Mouse (Mus musculus) MEL (cell line): ENCODE results near the gene Mettl13. TPM values are rescaled to one million over a fixed set of nuclear protein-coding genes. Genes with fewer than 3 reads are reported as not detected.

Experiments
- DNase-seq: peaks from one replicate; pipeline ENCODE4 v3.0.0; 2011; ENCODE audit warnings: low read depth, low spot score
- H3K27ac ChIP-seq: 2 replicates; pipeline ENCODE4 v1.5.1; 2012; ENCODE audit warnings: low read depth, mild to moderate bottlenecking, control low read depth, low read length, moderate library complexity; ENCODE audit not compliant: control insufficient read depth
- H3K27me3 ChIP-seq, 2 experiments: fragments of 150-350 bp in 1 of 2; sonication (generic) in 1 of 2; 2 replicates each; pipeline ENCODE4 v1.6.1; 2012; ENCODE audit warnings: low read length in 2 of 2, mild to moderate bottlenecking in 2 of 2, improper control_type of control experiment in 1 of 2, moderate library complexity in 1 of 2; ENCODE audit not compliant: insufficient read depth in 2 of 2, control insufficient read depth in 1 of 2
- H3K36me3 ChIP-seq, 2 experiments: 2 replicates each; pipeline ENCODE4 v1.6.1; 2012 to 2014; ENCODE audit warnings: low read length in 2 of 2, improper control_type of control experiment in 1 of 2, inconsistent platforms in 1 of 2, mild to moderate bottlenecking in 1 of 2; ENCODE audit not compliant: insufficient read depth in 2 of 2, control insufficient read depth in 1 of 2
- H3K4me1 ChIP-seq, 2 experiments: fragments of 150-350 bp in 1 of 2; sonication (generic) in 1 of 2; 2 replicates each; pipeline ENCODE4 v1.6.1; 2012; ENCODE audit warnings: low read length in 2 of 2, improper control_type of control experiment in 1 of 2, mild to moderate bottlenecking in 1 of 2; ENCODE audit not compliant: insufficient read depth in 2 of 2, control insufficient read depth in 1 of 2
- H3K4me3 ChIP-seq, 2 experiments: fragments of 150-350 bp in 1 of 2; sonication (generic) in 1 of 2; 2 replicates each; pipeline ENCODE4 v1.5.1; 2012; ENCODE audit warnings: low read depth in 2 of 2, low read length in 2 of 2, mild to moderate bottlenecking in 2 of 2, moderate library complexity in 2 of 2, control low read depth in 1 of 2, improper control_type of control experiment in 1 of 2; ENCODE audit not compliant: control insufficient read depth in 1 of 2, insufficient read depth in 1 of 2
- H3K79me2 ChIP-seq: 2 replicates; pipeline ENCODE4 v1.6.1; 2012; ENCODE audit warnings: mild to moderate bottlenecking, low read length, moderate library complexity; ENCODE audit not compliant: control insufficient read depth, poor library complexity, insufficient read depth
- H3K9ac ChIP-seq: 2 replicates; pipeline ENCODE4 v1.6.1; 2012; ENCODE audit warnings: low read depth, mild to moderate bottlenecking, control low read depth, low read length, moderate library complexity; ENCODE audit not compliant: control insufficient read depth, poor library complexity, severe bottlenecking
- H3K9me3 ChIP-seq: fragments of 150-350 bp; sonication (generic); replicated peaks from 2 replicates; pipeline ENCODE4 v1.6.1; 2012; ENCODE audit warnings: mild to moderate bottlenecking, low read length, improper control_type of control experiment, moderate library complexity; ENCODE audit not compliant: insufficient read depth
- BHLHE40 ChIP-seq: IDR thresholded peaks from 2 replicates; pipeline ENCODE4 v1.6.1; 2012; ENCODE audit warnings: low read depth, mild to moderate bottlenecking, inconsistent platforms, low read length, improper control_type of control experiment, borderline replicate concordance
- CHD2 ChIP-seq: IDR thresholded peaks from 2 replicates; pipeline ENCODE4 v1.6.1; 2011; ENCODE audit warnings: low read length, improper control_type of control experiment
- CTCF ChIP-seq, 3 experiments: IDR thresholded peaks in 2 of 3; conservative IDR thresholded peaks in 1 of 3; 2 replicates each; pipeline ENCODE4 v1.5.1; 2011 to 2012; ENCODE audit warnings: low read length in 3 of 3, low read depth in 2 of 3, mild to moderate bottlenecking in 2 of 3, improper control_type of control experiment in 1 of 3, inconsistent platforms in 1 of 3, mixed read lengths in 1 of 3, moderate library complexity in 1 of 3; ENCODE audit not compliant: control insufficient read depth in 1 of 3, insufficient read depth in 1 of 3, poor library complexity in 1 of 3, severe bottlenecking in 1 of 3
- E2F4 ChIP-seq: IDR thresholded peaks from 2 replicates; pipeline ENCODE4 v1.6.1; 2011; ENCODE audit warnings: low read depth, low read length, improper control_type of control experiment, borderline replicate concordance
- ELF1 ChIP-seq: IDR thresholded peaks from 2 replicates; pipeline ENCODE4 v1.6.1; 2014; ENCODE audit warnings: low read depth, mild to moderate bottlenecking, inconsistent platforms, low read length, improper control_type of control experiment, moderate library complexity
- EP300 ChIP-seq, 2 experiments: IDR thresholded peaks; 2 replicates each; pipeline ENCODE4 v1.6.1; 2011; ENCODE audit warnings: improper control_type of control experiment in 2 of 2, low read length in 2 of 2, low read depth in 1 of 2, mild to moderate bottlenecking in 1 of 2
- ETS1 ChIP-seq: IDR thresholded peaks from 2 replicates; pipeline ENCODE4 v1.6.1; 2012; ENCODE audit warnings: low read depth, mild to moderate bottlenecking, inconsistent platforms, low read length, improper control_type of control experiment, moderate library complexity
- GABPA ChIP-seq: IDR thresholded peaks from 2 replicates; pipeline ENCODE4 v1.6.1; 2012; ENCODE audit warnings: low read depth, mild to moderate bottlenecking, inconsistent platforms, low read length, improper control_type of control experiment, moderate library complexity
- GATA1 ChIP-seq: IDR thresholded peaks from 2 replicates; pipeline ENCODE4 v1.6.1; 2011; ENCODE audit warnings: low read depth, low read length, improper control_type of control experiment
- JUND ChIP-seq: IDR thresholded peaks from 2 replicates; pipeline ENCODE4 v1.6.1; 2011; ENCODE audit warnings: low read depth, mild to moderate bottlenecking, improper control_type of control experiment, low read length
- KAT2A ChIP-seq: conservative IDR thresholded peaks from 2 replicates; pipeline ENCODE4 v1.6.1; 2012; ENCODE audit warnings: low read depth, low read length, improper control_type of control experiment, inconsistent platforms
- MAFK ChIP-seq: IDR thresholded peaks from 2 replicates; pipeline ENCODE4 v1.6.1; 2011; ENCODE audit warnings: low read depth, mild to moderate bottlenecking, low read length, improper control_type of control experiment, borderline replicate concordance
- MAX ChIP-seq: IDR thresholded peaks from 2 replicates; pipeline ENCODE4 v1.6.1; 2011; ENCODE audit warnings: low read length, improper control_type of control experiment
- MAZ ChIP-seq: IDR thresholded peaks from 2 replicates; pipeline ENCODE4 v1.6.1; 2012; ENCODE audit warnings: low read depth, mild to moderate bottlenecking, inconsistent platforms, low read length, improper control_type of control experiment
- MEF2A ChIP-seq: IDR thresholded peaks from 2 replicates; pipeline ENCODE4 v1.6.1; 2014; ENCODE audit warnings: low read depth, mild to moderate bottlenecking, inconsistent platforms, low read length, improper control_type of control experiment; ENCODE audit not compliant: poor library complexity, insufficient replicate concordance, severe bottlenecking; ENCODE audit errors: extremely low read depth
- MYB ChIP-seq: IDR thresholded peaks from 2 replicates; pipeline ENCODE4 v1.6.1; 2011; ENCODE audit warnings: mild to moderate bottlenecking, low read depth, low read length, improper control_type of control experiment
- MYC ChIP-seq: IDR thresholded peaks from 2 replicates; pipeline ENCODE4 v1.6.1; 2011; ENCODE audit warnings: low read depth, mild to moderate bottlenecking, low read length, improper control_type of control experiment, moderate library complexity
- NELFE ChIP-seq: IDR thresholded peaks from 2 replicates; pipeline ENCODE4 v1.6.1; 2011; ENCODE audit warnings: low read depth, low read length, improper control_type of control experiment
- POLR2A ChIP-seq, 2 experiments: IDR thresholded peaks; 2 replicates each; pipeline ENCODE4 v1.6.1; 2011 to 2012; ENCODE audit warnings: low read length in 2 of 2, mild to moderate bottlenecking in 2 of 2, control low read depth in 1 of 2, improper control_type of control experiment in 1 of 2, low read depth in 1 of 2, moderate library complexity in 1 of 2; ENCODE audit not compliant: control insufficient read depth in 1 of 2, insufficient read depth in 1 of 2, poor library complexity in 1 of 2
- POLR2AphosphoS2 ChIP-seq: IDR thresholded peaks from 2 replicates; pipeline ENCODE4 v1.6.1; 2011; ENCODE audit warnings: low read length, improper control_type of control experiment
- RAD21 ChIP-seq: IDR thresholded peaks from 2 replicates; pipeline ENCODE4 v1.6.1; 2011; ENCODE audit warnings: mild to moderate bottlenecking, low read depth, low read length, improper control_type of control experiment
- RCOR1 ChIP-seq: IDR thresholded peaks from 2 replicates; pipeline ENCODE4 v1.6.1; 2012; ENCODE audit warnings: low read depth, mild to moderate bottlenecking, inconsistent platforms, low read length, improper control_type of control experiment
- SMC3 ChIP-seq: IDR thresholded peaks from 2 replicates; pipeline ENCODE4 v1.6.1; 2011; ENCODE audit warnings: low read depth, low read length, improper control_type of control experiment
- TAL1 ChIP-seq: IDR thresholded peaks from 2 replicates; pipeline ENCODE4 v1.6.1; 2012; ENCODE audit warnings: mild to moderate bottlenecking, inconsistent platforms, low read length, moderate library complexity, mixed read lengths
- TBP ChIP-seq: IDR thresholded peaks from 2 replicates; pipeline ENCODE4 v1.8.0; 2011; ENCODE audit warnings: low read depth, low read length, improper control_type of control experiment
- TCF12 ChIP-seq: IDR thresholded peaks from 2 replicates; pipeline ENCODE4 v1.6.1; 2014; ENCODE audit warnings: low read depth, mild to moderate bottlenecking, inconsistent platforms, low read length, improper control_type of control experiment, moderate library complexity
- UBTF ChIP-seq: IDR thresholded peaks from 2 replicates; pipeline ENCODE4 v1.6.1; 2012; ENCODE audit warnings: low read depth, mild to moderate bottlenecking, inconsistent platforms, low read length, improper control_type of control experiment, moderate library complexity, borderline replicate concordance; ENCODE audit not compliant: insufficient read depth
- USF2 ChIP-seq, 2 experiments: IDR thresholded peaks; 2 replicates each; pipeline ENCODE4 v1.6.1; 2011 to 2012; ENCODE audit warnings: improper control_type of control experiment in 2 of 2, low read length in 2 of 2, borderline replicate concordance in 1 of 2, inconsistent platforms in 1 of 2, low read depth in 1 of 2, mild to moderate bottlenecking in 1 of 2; ENCODE audit not compliant: insufficient read depth in 1 of 2
- ZC3H11A ChIP-seq: IDR thresholded peaks from 2 replicates; pipeline ENCODE4 v1.6.1; 2012; ENCODE audit warnings: low read depth, mild to moderate bottlenecking, inconsistent platforms, low read length, improper control_type of control experiment
- ZKSCAN1 ChIP-seq: IDR thresholded peaks from 2 replicates; pipeline ENCODE4 v1.6.1; 2012; ENCODE audit warnings: low read depth, mild to moderate bottlenecking, inconsistent platforms, low read length, improper control_type of control experiment, moderate library complexity
- ZMIZ1 ChIP-seq: IDR thresholded peaks from 2 replicates; pipeline ENCODE4 v1.6.1; 2012; ENCODE audit warnings: low read depth, mild to moderate bottlenecking, inconsistent platforms, low read length, improper control_type of control experiment, moderate library complexity
- ZNF384 ChIP-seq: IDR thresholded peaks from 2 replicates; pipeline ENCODE4 v1.6.1; 2012; ENCODE audit warnings: low read depth, mild to moderate bottlenecking, inconsistent platforms, low read length, improper control_type of control experiment
- polyA plus RNA-seq, 2 experiments: library from polyadenylated mRNA; stranded (reverse) in 1 of 2; unstranded in 1 of 2; fragments of >175 nt in 1 of 2; fragments of >200 nt in 1 of 2; gene quantifications; 2 replicates each; pipeline versions ENCODE4 v1.2.1 to v1.2.4; 2012; ENCODE audit warnings: low replicate concordance in 2 of 2, low read depth in 1 of 2; ENCODE audit not compliant: insufficient read length in 2 of 2, insufficient read depth in 1 of 2, missing spikeins in 1 of 2
- total RNA-seq: library from RNA; depleted of rRNA; stranded (reverse); fragments of 300-350 nt; gene quantifications from 2 replicates; pipeline ENCODE4 v1.2.3, GENCODE M21; 2012

Gene Mettl13
- total and polyA plus RNA-seq, 3 experiments = 29.1 to 60.1 TPM; not detected in 1

GRCm38 (mm10) chr1:162552956-162553355 is 4.6 kb upstream of the Mettl13 start (continued):
- TF ChIP-seq MAX = no peak
- TF ChIP-seq E2F4 = no peak
- 0 out of 2 replicates have a peak, but pooled peaks have one; percentile 27 for TF ChIP-seq MYC
- no peak for TF ChIP-seq RAD21
- TF ChIP-seq CTCF (IDR thresholded peaks at IDR 0.05 in 2 of 3, conservative IDR thresholded peaks at IDR 0.05 in 1 of 3; ENCODE audit: control insufficient read depth in 1 of 3, insufficient read depth in 1 of 3, low read depth in 2 of 3, low read length in 3 of 3, poor library complexity in 1 of 3, severe bottlenecking in 1 of 3) = no peak

- H3K4me3 ChIP-seq = peak overlapping the region; percentile 80 to 93
- TF ChIP-seq MYB (no peak), MAZ (no peak), ZMIZ1 (no peak), CHD2 (no peak), EP300 (IDR thresholded peaks at IDR 0.05; ENCODE audit: low read depth in 1 of 2, low read length in 2 of 2) (no peak; a peak in 1 of 4 replicates), RCOR1 (no peak), NELFE (no peak), ETS1 (no peak), TBP (peak; percentile 47; the same call in 1 of the 2 replicates), MAX (peak; percentile 53; the same call in 1 of the 2 replicates), E2F4 (no peak), TAL1 (no peak), GATA1 (no peak), ZNF384 (peak; percentile 50; the same call in 1 of the 2 replicates), MYC (peak; percentile 96), SMC3 (peak; percentile 78), UBTF (no peak), MEF2A (no peak), USF2 (IDR thresholded peaks at IDR 0.05; ENCODE audit: borderline replicate concordance in 1 of 2, insufficient read depth in 1 of 2, low read depth in 1 of 2, low read length in 2 of 2) (no peak), ELF1 (no peak), CTCF (IDR thresholded peaks at IDR 0.05 in 2 of 3, conservative IDR thresholded peaks at IDR 0.05 in 1 of 3; ENCODE audit: control insufficient read depth in 1 of 3, insufficient read depth in 1 of 3, low read depth in 2 of 3, low read length in 3 of 3, poor library complexity in 1 of 3, severe bottlenecking in 1 of 3) (peak; percentile 38 to 78 (median 43)), POLR2AphosphoS2 (no peak), KAT2A (no peak), RAD21 (peak; percentile 70), JUND (0 out of 2 replicates have a peak, but pooled peaks have one; percentile 18), ZKSCAN1 (no peak), BHLHE40 (no peak), POLR2A (IDR thresholded peaks at IDR 0.05; ENCODE audit: control insufficient read depth in 1 of 2, insufficient read depth in 1 of 2, low read depth in 1 of 2, low read length in 2 of 2, poor library complexity in 1 of 2) (no peak), GABPA (no peak), ZC3H11A (peak; percentile 69), TCF12 (no peak), MAFK (no peak)
Measured at GRCm38 (mm10) chr1:162549615-162550283, 1.4 kb upstream of the Mettl13 start.

More at GRCm38 (mm10) chr1:162549615-162550283, 1.4 kb upstream of the Mettl13 start:
- Histone ChIP-seq H3K27me3 (no peaks in the 10 kb centered on the region), H3K9me3 (no peaks in the 10 kb centered on the region), H3K79me2 (peaks cover 31% of the 10 kb centered on the region), H3K36me3 (peaks cover 0 to 12% of the 10 kb centered on the region in 2 experiments; a peak in 3 of 4 replicates), H3K9ac (peak overlapping the region; percentile 93), H3K4me1 (peaks cover 5 to 6% of the 10 kb centered on the region in 2 experiments; a peak in 3 of 4 replicates), H3K27ac (no peak overlapping the region; the same call in 1 of the 2 replicates)
- DNase-seq = peak; percentile 82
